Mouse (Mus musculus): ENCODE measurements at regions not wholly inside any gene's neighbourhood (a gene's known extent, or its start where the extent isn't known, plus 50 kb on each side); places are given as distances from the start of the nearest gene placed in this dataset.
A peak's percentile ranks its signal among the peaks of the same experiment; 100 is the strongest.
"Not testable (repeated sequence)": the region's sequence is repeated elsewhere in the genome, so short reads cannot be mapped to it uniquely, and the experiment has no call there.

DNA sequence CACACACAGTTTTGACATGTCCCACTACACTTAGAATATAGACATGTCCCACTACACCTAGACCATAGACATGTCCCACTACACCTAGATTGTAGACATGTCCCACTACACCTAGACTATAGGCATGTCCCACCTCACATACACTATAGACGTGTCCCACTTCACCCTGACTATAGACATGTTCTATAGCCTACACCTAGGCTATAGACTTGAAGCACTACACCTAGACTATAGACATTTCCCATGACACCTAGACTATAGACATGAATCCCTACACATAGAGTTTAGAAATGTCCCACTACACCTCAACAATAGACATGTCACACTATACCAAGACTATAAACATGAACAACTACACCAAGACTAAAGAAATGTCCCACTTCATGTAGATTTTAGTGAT is 2580.9 kb downstream of the Gm37988 start:
- DNase-seq (ENCODE audit: low spot score in 2 of 2), result no peak

DNA sequence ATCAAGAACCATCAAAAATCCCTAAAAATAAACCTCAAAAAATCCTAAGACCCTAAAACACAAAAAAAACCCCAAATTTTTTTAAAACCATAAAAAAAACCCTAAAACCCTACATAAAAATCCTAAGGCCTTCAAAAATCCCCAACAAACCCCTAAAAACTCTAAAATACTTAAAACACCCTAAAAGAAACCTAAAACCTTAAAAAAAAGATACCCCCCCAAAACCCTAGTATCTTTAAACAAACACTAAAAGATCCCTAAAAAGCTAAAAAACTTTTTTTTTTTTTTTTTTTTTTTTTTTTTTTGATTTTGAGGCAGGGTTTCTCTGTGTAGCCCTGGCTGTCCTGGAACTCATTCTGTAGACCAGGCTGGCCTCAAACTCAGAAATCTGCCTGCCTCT is 2585.8 kb downstream of the Gm37988 start:
- no peak for DNase-seq (ENCODE audit: low spot score in 2 of 2)

GRCm38 (mm10) chr1:7394161-7394560 is 2586.5 kb downstream of the Gm37988 start:
- no peak for DNase-seq (ENCODE audit: low spot score in 2 of 2)

GRCm38 (mm10) chr1:7395527-7395926 is 2587.8 kb downstream of the Gm37988 start:
- DNase-seq (ENCODE audit: low spot score in 2 of 2), result no peak

DNA sequence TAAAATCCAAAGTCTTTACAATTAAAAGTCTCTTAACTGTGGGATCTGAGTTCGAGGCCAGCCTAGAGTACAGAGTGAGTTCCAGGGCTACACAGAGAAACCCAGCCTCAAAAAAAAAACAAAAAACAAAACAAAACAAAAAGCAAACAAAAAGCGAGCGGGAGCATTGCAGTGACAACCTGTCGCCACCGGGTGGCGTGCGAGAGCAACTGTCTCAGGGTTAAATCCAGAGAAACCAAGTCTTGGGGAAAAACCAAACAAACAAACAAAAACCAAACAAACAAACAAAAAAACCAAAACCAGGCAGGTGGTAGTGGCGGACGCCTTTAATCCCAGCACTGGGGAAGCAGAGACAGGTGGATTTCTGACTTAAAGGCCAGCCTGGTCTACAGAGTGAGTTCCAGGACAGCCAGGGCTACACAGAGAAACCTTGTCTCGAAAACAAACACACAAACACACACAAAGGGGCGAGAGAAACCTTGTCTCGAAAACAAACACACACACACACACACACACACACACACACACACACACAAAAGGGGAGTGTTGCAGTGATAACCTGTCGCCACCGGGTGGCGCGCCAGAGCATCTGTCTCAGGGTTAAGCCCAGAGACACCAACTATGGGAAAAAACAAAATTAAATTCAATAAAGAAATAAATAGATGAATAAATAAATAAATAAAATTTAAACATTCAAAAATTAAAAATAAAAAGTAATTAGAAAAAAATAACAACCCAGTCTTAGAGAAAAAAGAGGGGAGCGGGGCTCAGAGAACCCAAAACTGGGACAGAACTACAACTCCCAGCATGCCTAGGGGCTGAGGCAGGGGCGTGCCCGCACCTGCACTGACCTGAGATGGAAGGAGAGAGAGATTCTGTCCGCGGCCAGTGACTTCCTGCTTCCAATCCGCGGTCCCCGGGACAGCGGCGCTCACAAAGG is 2589.4 kb downstream of the Gm37988 start:
- DNase-seq (ENCODE audit: low spot score in 2 of 2), result peak; percentile 21 to 65

GRCm38 (mm10) chr1:7397807-7398446 is 2590.2 kb downstream of the Gm37988 start:
- peak; percentile 94 to 98 for DNase-seq (ENCODE audit: low spot score in 2 of 2)

- DNase-seq (ENCODE audit: low spot score in 2 of 2), result no peak
Measured at GRCm38 (mm10) chr1:7398678-7399218, 2591.1 kb downstream of the Gm37988 start.

- DNase-seq (ENCODE audit: low spot score in 2 of 2), result not testable (repeated sequence)
Measured at GRCm38 (mm10) chr1:7405651-7406050, 2598.0 kb downstream of the Gm37988 start.

GRCm38 (mm10) chr1:7414444-7414843 is 2606.8 kb downstream of the Gm37988 start:
- DNase-seq (ENCODE audit: low spot score in 2 of 2), result no peak

GRCm38 (mm10) chr1:7451660-7452155 is 2644.0 kb downstream of the Gm37988 start:
- no peak for DNase-seq (ENCODE audit: low spot score in 2 of 2)

DNA sequence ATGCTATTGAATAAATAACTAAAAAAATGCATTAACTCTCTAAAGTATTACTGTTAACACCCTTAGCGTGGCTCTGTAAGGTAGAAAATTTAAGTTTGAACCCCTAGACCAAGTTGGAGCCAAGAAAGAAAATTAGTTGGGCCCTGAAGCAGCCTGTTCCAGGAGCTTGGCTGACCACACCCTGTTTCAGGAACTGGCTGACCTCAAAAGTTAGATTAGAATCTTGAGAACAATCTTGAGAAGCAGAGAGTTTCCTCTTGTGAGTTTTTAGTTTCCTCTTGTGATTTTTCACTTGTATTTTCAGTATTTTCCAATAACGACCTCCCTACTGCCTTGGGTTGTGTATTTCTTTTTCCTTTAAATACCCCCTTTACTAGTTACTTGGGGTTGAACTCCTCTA is 2647.2 kb downstream of the Gm37988 start:
- no peak for DNase-seq (ENCODE audit: low spot score in 2 of 2)

- no peak for DNase-seq (ENCODE audit: low spot score in 2 of 2)
Measured at GRCm38 (mm10) chr1:7457895-7458294, 2650.2 kb downstream of the Gm37988 start.

GRCm38 (mm10) chr1:7494096-7494495 is 2686.4 kb downstream of the Gm37988 start:
- DNase-seq (ENCODE audit: low spot score in 2 of 2), result no peak

- no peak for DNase-seq (ENCODE audit: low spot score in 2 of 2)
Measured at GRCm38 (mm10) chr1:7499042-7499441, 2691.3 kb downstream of the Gm37988 start.

DNA sequence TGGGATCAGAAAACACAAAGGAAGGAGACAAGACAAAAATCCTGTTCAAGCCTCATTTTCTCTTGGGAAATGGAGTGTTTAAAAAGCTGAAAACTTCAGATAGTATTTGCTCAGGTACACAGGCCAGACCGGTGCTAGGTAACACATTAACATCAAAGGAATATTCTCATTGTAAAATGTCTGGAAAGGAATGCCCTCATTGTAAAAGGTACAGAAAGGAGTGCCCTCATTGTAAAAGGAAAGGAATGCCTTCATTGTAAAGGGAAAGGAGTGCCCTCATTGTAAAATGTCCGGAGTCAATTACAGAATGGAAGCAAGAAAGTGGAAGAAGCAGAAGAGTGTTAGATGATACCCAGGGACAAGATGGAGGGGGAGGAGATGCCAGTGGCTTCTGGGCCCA is 2694.7 kb downstream of the Gm37988 start:
- DNase-seq (ENCODE audit: low spot score in 2 of 2), result no peak

GRCm38 (mm10) chr1:7518791-7519190 is 2711.1 kb downstream of the Gm37988 start:
- no peak for DNase-seq (ENCODE audit: low spot score in 2 of 2)

DNA sequence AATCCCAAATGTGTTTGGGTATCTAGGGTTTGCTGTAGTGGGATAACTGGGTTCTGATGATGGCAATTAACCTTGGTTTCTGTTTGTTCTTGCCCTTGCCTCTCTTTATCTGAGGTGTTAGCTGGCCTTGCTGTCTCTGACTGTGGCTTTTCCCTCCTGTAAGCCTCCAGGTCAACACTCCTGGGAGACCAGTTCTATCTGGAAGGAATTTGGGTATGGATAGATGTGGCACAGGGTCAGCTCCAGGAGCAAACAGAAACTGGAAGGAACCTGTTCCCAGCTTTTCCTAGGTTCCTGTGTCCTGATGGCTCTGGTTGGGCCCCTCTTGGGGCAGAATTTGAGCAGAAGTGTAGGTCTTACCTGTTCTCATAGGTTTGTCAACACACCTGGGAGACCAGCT is 2725.8 kb downstream of the Gm37988 start:
- no peak for DNase-seq (ENCODE audit: low spot score in 2 of 2)

DNA sequence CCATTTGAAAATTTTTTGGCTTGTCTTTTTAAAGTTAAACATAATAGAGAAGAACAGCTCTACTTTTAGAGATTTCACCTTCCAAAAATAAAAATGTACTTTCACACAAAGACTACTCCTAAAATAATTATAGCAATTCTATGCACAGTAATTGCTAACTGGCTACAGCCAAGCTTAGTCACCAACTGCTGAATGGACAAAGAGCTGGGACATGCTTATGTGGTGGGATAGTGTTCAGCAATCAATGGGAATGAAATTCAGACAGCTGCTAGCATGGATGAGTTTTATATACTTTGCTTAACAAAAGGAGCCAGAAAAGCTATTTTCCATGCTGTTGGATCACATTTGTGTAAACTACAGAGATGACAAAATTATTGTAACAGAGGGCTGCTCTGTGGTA is 2727.5 kb downstream of the Gm37988 start:
- no peak for DNase-seq (ENCODE audit: low spot score in 2 of 2)

- no peak for DNase-seq (ENCODE audit: low spot score in 2 of 2)
Measured at GRCm38 (mm10) chr1:7543492-7543891, 2735.8 kb downstream of the Gm37988 start.

DNA sequence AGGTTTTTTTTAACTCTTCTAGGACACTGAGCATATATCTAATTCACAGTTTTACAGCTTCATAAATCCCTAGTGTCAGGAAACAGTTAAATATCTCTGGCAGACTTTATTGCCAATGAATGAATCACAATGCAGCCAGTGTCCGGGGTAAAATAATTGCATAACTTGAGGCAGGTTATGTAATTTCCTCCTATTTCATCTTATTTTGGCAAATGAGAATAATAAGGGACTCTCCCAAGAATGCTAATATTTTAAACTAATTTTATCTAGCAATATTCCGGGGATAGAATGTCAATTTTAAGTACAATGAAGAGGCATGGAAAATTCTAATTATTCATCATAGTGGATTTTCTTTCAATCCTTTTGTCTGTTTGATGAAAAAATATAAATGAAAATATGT is 2740.6 kb downstream of the Gm37988 start:
- no peak for DNase-seq (ENCODE audit: low spot score in 2 of 2)

DNA sequence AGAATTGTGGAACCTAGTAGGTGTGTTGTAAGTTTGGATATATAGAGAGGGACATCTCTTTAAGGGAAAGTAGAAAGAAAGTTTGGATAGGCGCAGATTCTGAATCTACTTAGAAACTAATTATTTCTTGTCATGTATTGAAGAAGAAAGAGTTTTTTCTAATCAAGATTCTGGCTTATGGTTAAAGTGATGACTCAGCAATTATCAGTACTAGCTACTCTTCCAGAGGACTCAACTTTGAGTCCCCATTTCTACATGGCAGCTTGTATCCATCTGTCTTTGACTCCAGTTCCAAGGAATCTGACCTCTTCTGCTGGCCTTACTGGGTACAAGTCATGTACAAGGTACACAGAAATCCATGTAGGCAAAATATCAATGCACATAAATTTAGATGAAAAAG is 2767.1 kb downstream of the Gm37988 start:
- DNase-seq (ENCODE audit: low spot score in 2 of 2), result no peak

DNA sequence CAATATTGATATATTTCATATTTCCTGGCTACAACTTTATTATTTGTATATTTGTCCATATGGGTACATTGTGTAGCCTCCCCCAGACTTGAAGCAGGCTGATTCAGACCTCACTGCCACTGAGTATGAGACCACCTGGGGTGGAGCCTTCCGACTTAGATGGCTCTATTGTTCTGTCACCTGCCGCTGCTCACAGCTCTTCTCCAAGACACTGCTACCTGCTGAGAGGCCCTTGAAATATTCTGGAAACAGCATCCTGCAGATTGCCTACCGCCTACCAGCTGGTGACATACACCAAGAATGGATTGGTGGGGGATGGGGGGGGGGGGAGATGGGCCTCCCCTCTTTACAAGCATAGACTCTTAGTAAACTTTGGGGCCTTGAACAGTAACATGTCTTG is 2778.7 kb downstream of the Gm37988 start:
- DNase-seq (ENCODE audit: low spot score in 2 of 2), result no peak

GRCm38 (mm10) chr1:7591327-7591726 is 2783.6 kb downstream of the Gm37988 start:
- DNase-seq (ENCODE audit: low spot score in 2 of 2), result no peak
